Mouse (Mus musculus) 3134 (cell line): ENCODE measurements around the gene Prkce.
A peak's percentile ranks its signal among the peaks of the same experiment; 100 is the strongest.

Experiments used
- DNase-seq: peaks from one replicate; pipeline ENCODE4 v3.0.0-alpha.2; 2011; ENCODE audit warnings: low spot score; ENCODE audit not compliant: insufficient read length; ENCODE audit errors: extremely low read depth

The Prkce gene

DNA sequence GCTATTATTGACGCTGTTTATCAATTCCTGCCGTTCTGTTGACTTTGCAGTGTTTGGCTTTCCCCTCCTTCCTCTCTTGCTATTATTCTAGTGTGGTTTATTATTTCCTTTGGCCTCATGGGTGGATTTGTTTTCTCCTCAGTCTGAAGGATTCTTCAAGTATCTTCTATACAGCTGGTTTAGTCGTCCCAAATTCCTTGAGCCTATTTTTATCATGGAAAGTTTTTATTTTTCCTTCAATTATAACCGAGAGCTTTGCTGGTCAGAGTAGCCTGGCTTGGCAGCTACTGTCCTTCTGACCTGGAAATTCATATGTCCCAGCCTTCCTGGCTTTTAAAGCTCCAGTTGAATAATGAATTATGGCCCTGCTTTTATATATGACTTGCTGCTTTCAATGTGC lies 361.8 kb downstream of the Prkce start:
- DNase-seq = no peak

DNA sequence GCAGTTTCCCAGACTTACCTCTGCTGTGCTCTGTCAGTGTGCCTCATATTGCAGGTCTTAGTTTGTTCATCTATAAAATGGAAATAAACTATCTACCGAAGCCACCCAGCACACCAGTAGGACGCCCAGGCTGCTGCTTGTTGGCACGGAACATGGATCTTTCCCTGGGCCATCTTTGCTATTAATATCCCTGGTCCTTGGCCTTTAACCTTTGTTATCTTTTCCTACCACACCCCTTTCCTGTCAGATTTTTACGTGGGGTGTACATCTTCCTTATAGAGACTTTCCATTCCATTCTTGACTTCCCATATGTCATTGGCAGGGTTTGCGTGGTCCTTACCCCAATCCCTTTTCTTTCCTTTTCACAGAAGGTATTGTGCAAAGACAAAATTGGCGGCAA lies 363.6 kb downstream of the Prkce start:
- no peak for DNase-seq

DNA sequence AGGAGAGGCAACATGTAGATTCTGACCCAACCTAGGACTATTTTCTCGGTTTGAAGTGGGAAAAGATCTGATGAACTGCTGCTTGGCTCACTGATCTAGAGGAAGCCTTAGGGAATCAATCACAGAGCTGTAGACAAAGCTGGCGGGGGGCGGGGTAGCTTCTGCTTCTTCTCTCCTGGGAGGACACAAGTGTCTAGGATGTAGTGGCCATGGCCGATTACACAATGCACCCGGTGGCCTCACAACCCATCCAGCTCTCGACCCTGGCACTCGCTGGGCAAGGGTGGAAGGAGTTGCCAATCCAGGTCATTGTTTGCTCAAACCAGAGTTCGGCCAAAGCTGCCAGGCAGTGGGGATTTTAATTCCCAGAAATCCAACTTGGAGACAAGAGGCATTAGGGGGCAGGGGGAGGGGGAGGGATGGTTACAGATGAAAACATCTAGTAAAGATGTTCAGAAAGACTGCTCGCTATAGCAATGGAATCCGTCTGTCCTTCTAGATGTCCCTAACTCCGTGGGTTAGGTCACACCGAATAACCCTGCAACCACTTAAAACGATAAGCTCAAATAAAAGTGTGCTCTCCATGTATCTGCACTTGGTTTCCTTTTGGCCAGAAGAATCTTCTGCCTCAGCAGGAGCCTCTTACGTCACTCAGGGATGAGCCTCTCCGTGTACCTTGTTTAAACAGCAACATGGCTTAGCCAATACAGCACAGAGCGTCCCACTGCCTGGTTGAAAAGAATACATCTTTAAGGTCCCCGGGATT lies 365.4 kb downstream of the Prkce start:
- DNase-seq = no peak

DNA sequence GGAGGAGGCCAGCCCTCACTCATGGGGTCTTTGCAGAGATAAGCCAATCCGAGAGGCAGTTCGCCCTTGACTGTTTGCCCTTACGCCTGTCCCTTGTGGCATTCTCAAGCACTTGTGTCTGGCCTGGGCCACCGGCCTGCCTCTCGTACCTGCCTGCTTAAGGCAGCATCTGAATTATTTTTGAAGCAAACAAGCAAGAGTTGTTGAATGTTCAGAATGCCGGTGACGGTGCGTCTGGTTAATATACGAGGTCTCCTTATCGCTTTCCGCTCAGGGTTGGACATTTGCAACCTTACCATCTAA lies 365.9 kb downstream of the Prkce start:
- DNase-seq = no peak

DNA sequence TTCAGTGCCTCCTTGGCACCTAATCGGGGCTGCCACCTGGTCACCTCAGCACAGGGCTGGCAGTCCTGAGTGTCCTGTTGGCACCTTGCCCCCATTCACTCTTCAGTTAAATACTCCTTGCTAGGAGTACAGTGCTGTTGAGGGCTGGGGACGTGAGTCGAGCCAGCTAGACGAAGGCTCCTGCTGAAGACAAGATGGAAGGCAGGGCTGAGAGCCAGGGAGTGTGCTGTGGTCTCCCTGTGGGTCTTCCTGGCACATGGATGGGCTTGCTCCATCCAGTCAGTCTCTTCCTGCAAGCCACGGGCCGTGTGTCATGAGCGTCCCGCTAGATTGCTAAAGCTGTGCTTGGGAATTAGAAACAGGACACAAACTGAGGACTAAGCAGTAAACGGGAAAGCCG lies 367.5 kb downstream of the Prkce start:
- peak; percentile 37 for DNase-seq

DNA sequence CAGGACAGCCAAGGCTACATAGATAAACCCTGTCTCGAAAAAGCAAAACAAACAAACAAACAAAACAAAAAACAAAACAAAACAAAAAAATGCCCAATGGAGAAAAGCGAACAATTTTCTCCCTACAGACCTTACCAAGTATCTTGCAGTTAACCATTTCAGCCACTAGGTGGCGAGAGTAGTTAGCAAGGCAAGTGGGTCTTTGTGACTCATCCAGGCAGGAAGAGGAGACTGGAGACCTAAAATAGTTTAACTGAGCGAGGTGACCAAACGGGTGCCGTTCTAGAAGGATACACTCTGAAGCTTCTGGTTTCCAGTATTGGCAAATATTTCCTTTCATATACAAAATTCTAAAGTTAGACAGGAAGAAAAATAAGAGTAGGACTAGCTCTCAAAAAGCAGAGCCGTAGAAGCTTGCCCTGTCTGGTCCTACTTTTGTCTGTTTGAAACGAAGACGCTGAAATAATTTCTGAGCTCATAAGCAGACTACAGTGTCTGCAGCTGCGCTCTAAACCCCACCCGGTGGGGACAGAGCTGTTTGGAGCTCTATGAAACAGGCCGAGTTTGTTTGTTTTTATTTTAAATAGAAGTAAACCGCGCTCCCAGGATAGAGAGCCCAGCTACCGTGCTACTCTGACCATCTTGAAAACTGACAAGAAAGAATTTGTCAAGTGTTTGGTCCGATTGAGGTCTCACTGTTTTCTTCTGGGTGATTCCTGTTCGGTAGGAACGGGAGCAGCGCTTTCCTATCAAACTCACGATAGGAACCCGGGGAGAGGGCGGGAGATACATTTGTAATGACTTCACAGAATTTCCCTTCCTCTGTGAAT lies 368.5 kb downstream of the Prkce start:
- DNase-seq = peak; percentile 40

DNA sequence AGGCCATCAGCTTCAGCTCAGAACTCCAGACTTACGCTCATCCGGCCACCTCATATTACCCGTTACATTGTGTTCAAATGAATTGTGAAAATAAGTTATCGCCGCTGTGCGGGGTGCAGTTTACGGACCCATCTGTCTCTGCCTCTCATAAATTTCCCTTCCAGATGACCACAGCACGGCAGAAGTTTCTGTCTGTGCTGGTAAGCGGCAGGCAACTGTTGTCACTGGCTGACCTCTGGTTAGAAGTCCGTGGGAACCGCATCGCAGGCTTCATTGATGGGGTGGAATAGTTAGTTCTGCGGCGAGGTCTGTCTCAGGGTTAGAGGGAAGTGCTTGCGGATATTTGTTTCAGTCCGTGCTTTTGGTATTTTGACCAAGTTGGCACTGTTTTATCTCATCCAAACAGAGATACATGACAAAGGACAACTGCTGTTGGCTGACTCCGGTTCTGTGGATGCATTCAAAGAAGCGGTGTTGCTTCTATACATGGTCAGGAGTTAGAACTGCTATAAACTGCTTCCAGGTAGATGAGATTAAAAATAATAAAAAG lies 372.4 kb downstream of the Prkce start:
- DNase-seq = no peak

DNA sequence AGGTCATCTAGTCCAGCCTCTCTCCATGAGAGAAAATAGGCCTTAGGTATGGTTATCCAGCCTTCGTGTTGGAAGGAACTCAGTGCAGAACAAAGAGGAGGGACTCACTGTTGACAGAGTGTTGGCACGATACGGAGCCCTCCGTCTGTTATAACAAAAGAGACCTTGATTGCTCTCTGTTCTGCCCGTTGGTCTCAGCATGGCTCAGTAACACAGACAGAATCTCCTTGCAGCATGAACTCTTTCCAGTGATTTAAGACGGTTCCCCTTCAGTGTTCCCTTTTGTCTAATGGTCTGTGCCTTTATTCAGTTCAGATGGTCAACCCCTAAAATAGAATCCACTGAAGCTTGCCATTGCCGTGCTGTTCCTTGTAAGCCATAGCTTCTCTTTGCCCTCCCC lies 378.9 kb downstream of the Prkce start:
- DNase-seq = no peak

GRCm38 (mm10) chr17:86549128-86549527 lies 381.5 kb downstream of the Prkce start:
- DNase-seq = no peak

DNA sequence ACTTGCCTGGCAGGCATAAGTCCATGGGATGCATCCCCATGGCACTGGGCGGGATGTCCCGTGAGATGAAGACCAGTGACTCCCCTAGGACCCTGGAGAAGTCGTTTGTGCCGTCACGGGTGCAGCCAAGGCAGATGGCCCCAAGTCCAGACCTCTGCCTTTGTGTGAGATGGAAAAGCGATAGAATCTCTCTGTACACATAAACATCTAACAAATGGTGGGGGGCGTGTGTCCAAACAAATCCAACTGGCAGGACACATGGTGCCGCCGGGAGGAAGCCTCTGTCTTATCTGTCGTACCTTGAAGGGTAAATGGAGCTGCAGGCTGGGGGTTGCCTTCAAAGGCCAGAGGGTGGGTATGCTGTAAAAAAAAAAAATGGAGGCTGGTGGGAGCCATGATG lies 384.0 kb downstream of the Prkce start:
- no peak for DNase-seq

DNA sequence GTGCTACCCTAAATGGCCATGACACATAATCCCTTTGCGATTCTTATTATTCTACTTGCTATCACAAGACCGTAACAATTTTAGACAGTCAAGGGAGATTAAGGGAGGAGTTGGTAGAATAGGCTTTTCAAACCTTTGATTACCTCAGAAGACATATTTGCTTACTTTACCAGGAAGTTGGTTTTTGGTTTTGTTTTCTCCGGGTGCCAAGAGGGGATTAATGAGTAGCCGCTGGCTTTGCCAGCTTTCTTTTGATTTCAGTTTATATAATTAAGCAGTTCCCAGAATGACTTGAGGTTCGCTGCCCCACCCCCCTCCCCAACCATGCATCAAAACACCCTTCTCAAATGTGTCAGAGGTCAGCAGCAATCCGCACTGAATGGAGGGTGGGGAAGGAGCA lies 384.4 kb downstream of the Prkce start:
- no peak for DNase-seq

- DNase-seq = no peak
Observed at GRCm38 (mm10) chr17:86559206-86559891, 391.8 kb downstream of the Prkce start.

GRCm38 (mm10) chr17:86560499-86560898 lies 392.9 kb downstream of the Prkce start:
- no peak for DNase-seq

DNA sequence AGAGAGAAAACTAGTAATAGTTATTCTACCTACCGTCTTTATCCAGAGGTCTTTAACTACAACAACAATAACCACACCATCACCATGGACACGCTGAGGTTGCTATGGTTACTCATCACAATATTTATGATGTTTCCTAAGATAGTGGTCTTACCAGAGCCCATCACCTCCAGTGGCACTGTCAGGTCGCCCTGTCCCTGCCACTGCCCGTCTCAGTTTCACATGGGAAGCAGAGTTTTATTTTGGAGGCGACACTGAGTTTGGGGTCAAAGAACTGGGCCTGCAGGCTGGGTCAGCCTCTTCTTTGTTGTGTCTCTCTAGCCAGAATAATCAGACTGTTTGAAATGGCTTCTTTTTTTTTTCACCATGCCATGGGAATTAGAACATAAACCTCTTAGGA lies 402.9 kb downstream of the Prkce start:
- DNase-seq = no peak

GRCm38 (mm10) chr17:86571266-86571665 lies 403.7 kb downstream of the Prkce start:
- no peak for DNase-seq

GRCm38 (mm10) chr17:86572136-86572535 lies 404.6 kb downstream of the Prkce start:
- DNase-seq = no peak

DNA sequence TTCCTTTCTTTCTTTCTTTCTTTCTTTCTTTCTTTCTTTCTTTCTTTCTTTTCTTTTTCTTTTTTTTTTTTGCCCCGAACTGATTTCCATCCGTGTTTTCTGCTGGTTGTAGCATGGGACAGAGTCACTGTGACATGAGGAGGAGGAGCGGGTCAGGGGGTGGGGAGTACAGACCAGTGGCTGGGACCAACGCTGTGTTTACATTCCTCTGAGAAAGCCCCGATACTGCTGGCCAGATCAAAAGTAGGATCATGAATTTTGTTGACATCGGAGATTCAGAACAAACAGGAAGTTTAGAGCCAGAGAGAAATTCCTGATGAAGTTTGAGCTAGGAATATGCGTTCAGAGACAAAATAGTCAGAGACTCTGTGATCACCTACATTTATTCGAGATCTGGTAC lies 405.0 kb downstream of the Prkce start:
- no peak for DNase-seq

GRCm38 (mm10) chr17:86573596-86574248 lies 406.1 kb downstream of the Prkce start:
- no peak for DNase-seq

DNA sequence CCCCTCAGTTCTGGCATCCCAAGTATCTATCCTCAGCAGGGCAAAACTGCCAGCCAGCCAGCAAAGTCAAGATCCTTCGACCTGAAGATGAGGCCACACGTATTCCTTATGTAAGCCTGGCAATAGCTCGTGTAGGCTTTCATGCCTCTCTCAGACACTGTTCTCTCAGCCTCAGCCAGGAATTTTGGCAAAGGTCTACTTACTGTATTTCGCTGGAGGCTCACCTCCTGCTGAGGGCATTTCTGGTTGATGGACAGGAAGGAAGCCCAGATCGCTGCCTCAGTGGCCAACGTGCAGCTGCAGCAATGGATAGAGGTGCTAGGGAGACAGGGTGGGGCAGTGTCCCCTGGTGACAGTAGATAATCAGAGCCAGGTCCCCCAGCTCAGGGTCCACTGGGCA lies 413.1 kb downstream of the Prkce start:
- DNase-seq = no peak

- no peak for DNase-seq
Observed at GRCm38 (mm10) chr17:86582341-86582740, 414.8 kb downstream of the Prkce start.

DNA sequence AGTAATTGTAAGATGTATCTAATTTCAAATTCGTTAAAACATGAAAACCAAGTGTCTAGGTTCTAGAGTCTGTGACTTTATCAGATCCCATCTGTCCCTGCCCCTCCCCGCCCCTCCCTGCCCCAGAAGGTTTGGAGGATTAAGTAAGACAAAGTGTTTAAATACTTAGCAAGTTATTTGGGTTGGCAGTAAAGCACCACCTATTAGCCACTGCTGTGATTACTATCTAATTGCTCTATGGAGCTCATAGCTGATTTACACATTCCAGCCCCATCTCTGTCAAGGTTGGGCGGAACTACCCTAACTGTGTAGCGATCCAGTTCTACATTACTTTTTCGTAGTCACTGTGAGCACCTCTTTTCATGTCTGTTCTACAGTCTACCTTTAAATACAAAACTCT lies 418.9 kb downstream of the Prkce start:
- no peak for DNase-seq
